Mouse (Mus musculus): Measurements from ENCODE around the gene Tsnaxip1.
"Not testable (repeated sequence)": the region's sequence is repeated elsewhere in the genome, so short reads cannot be mapped to it uniquely, and the experiment has no call there.

Gene Tsnaxip1

DNA sequence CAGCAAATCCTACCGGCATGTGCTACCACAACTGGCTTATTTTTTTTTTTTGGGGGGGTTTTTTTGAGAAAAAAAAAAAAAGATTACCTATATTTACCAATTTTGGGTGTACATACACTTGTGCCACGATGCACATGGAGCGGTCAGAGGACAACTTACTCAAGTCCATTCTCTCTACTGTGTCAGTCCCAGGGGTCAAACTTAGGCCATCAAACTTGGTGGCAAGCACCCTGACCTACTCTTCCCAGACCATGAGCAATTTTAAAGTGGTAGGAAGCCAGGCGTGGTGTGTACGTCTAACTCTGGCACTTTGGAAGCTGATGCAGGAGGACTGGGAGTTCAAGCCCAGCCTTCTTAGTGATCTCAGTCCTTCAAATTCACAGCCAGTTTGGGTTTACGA lies 14.3 kb upstream of the Tsnaxip1 start:
- DNase-seq (ENCODE audit: low spot score) = no peak

DNA sequence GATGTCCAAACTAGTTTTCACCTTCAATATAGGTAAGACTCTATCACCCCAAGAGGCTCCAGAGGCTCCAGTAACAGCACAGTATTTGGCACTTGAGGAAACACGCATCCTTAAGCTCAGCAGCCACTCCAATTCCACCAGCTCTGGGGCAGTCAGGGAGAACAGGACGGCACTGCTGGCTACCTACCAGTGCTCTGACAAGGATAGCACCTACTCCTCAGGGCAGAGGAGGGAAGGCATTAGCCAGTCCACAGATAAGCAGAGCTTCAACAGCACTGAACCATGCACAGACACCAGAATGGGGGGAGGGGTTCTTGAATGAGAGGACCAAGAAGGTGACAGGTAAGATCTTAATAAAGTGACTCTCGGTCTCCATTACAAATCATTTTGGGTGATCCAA lies 7.9 kb upstream of the Tsnaxip1 start:
- no peak for DNase-seq (ENCODE audit: low spot score)

GRCm38 (mm10) chr8:105820925-105821324 lies 6.6 kb upstream of the Tsnaxip1 start:
- no peak for DNase-seq (ENCODE audit: low spot score)

DNA sequence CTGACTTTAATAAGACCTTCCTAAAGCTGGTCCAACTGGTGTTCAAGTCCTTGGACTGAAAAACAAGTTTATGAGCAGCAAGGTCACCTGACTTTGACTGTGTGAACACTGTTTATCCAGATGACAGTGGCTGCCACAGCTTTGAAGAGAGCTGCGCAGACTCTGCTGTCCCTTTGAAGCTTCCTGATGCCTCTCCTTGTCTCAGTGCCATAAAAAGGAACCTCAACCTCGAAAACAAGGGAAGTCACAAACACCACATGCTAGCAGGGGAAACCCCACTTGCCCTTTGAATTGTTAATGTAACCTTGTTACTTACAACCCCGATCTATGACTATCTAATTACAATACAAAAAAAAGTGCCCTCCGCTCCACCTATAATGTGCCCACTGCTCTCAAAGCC lies 2.0 kb upstream of the Tsnaxip1 start:
- DNase-seq (ENCODE audit: low spot score) = no peak

- no peak for DNase-seq (ENCODE audit: low spot score)
These were observed 1.2 kb upstream of the Tsnaxip1 start for GRCm38 (mm10) chr8:105826379-105826778.

DNA sequence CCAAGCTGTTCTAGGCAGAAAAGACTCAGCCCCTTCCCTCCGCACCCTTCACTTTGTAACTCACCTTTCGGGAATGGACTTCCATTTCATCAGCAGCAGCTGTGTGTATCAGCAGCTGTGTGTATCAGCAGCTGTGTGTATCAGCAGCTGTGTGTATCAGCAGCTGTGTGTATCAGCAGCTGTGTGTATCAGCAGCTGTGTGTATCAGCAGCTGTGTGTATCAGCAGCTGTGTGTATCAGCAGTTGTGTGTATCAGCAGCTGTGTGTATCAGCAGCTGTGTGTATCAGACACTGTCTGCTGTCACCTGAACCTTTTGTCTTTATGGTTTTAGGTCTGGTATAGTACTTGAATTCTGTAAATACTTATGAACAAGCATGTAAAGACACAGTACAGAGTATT lies 6.2 kb downstream of the Tsnaxip1 start:
- not testable (repeated sequence) for DNase-seq (ENCODE audit: low spot score)

- DNase-seq (ENCODE audit: low spot score) = peak; percentile 85
These were observed 7.8 kb downstream of the Tsnaxip1 start for GRCm38 (mm10) chr8:105835318-105835717.

DNA sequence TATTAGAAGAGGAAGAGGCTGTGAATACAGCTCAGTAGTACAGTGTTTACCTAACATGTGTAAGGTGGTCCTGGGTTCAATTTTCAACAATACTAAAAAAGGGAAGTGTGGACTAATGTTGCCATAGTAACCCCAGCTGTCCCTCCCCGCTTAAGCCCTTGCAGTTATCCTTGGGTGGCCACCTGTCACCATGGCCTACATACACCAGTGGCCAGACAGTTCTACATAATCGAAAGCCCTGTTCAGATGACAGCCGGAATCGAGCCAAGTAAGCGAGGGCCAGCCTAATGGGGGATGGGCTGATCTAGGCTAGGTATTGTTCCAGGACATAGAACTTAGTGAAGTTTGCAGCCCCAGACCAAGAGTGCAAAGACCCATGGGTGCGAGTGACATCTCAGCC lies 9.5 kb downstream of the Tsnaxip1 start:
- no peak for DNase-seq (ENCODE audit: low spot score)

DNA sequence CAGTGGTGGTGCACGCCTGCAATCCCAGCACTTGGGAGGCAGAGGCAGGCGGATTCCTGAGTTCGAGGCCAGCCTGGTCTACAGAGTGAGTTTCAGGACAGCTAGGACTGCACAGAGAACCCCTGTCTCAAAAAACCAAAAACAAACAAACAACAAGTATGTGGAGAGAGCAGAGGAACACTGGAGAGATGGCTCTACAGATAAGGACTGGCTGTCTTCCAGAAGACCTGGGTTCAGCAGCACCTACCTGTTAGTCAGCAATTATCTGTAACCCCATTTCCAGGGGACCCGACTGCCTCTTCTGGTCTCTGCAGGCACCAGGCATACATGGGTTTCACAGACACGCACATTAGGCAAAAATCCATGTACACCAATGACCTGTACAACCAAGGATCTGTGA lies 11.7 kb downstream of the Tsnaxip1 start:
- DNase-seq (ENCODE audit: low spot score) = no peak

GRCm38 (mm10) chr8:105846678-105847077 lies 19.1 kb downstream of the Tsnaxip1 start:
- DNase-seq (ENCODE audit: low spot score) = no peak

DNA sequence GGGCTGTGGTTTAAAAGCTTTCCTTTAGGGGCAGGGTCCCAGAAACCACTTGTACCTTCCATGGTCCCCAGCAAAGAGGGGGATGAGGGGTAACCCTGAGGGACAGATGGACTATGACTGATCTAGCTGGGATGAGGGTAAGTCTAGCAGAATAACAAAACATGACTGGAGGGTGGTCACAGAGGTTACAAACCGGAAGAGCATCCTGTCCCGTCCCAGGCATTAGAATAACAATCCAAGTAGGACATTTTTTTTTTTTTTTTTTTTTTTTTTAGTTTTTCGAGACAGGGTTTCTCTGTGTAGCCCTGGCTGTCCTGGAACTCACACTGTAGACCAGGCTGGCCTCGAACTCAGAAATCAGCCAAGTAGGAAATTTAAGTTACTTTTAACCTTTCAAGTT lies 22.5 kb downstream of the Tsnaxip1 start:
- DNase-seq (ENCODE audit: low spot score) = no peak

DNA sequence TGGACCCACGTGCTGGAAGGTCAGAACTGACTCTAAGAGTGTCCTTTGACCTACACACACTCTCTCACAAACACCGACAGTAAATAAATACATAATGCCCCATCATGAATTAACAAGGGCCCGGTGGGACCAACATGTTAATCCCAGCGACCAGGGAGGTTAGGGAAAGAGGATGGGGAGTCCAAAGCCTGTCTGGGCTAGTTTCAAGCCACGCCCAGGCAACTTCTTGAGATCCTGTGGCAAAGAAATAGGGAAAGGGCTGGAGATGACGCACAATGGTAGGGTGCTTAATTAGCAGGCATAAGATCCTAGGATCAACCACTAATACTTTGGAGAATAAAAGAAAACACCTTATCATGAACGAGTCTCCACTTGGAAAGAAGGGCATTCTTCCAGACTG lies 23.1 kb downstream of the Tsnaxip1 start:
- DNase-seq (ENCODE audit: low spot score) = no peak

- peak; percentile 92 for DNase-seq (ENCODE audit: low spot score)
These were observed 24.2 kb downstream of the Tsnaxip1 start for GRCm38 (mm10) chr8:105851651-105852143.

GRCm38 (mm10) chr8:105852146-105852729 lies 24.7 kb downstream of the Tsnaxip1 start:
- no peak for DNase-seq (ENCODE audit: low spot score)

GRCm38 (mm10) chr8:105853178-105853577 lies 25.6 kb downstream of the Tsnaxip1 start, which contains the start of gene Cenpt:
Gene Cenpt (minus strand): TSS chr8:105853278.
- no peak for DNase-seq (ENCODE audit: low spot score)

DNA sequence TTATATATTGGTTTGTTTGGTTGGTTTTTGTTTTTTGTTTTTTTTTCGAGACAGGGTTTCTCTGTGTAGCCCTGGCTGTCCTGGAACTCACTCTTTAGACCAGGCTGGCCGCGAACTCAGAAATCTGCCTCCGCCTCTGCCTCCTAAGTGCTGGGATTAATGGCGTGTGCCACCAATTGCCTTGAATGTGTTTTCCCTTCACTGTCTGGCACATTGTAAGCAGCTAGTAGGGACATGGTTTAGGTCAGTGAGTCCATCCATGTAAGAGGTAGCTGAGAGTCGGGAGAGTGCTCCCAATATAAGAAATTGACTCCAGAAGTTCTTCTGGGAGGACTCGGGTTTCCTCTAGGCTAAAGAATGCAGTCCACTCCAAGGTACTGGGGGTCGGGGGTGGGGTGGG lies 26.8 kb downstream of the Tsnaxip1 start:
- DNase-seq (ENCODE audit: low spot score) = no peak

- DNase-seq (ENCODE audit: low spot score) = peak; percentile 94
These were observed 27.2 kb downstream of the Tsnaxip1 start, which contains the start of gene Thap11 for GRCm38 (mm10) chr8:105854715-105855216. Gene Thap11 (plus strand): TSS chr8:105855132.

- no peak for DNase-seq (ENCODE audit: low spot score)
These were observed 28.0 kb downstream of the Tsnaxip1 start for GRCm38 (mm10) chr8:105855248-105856167.

DNA sequence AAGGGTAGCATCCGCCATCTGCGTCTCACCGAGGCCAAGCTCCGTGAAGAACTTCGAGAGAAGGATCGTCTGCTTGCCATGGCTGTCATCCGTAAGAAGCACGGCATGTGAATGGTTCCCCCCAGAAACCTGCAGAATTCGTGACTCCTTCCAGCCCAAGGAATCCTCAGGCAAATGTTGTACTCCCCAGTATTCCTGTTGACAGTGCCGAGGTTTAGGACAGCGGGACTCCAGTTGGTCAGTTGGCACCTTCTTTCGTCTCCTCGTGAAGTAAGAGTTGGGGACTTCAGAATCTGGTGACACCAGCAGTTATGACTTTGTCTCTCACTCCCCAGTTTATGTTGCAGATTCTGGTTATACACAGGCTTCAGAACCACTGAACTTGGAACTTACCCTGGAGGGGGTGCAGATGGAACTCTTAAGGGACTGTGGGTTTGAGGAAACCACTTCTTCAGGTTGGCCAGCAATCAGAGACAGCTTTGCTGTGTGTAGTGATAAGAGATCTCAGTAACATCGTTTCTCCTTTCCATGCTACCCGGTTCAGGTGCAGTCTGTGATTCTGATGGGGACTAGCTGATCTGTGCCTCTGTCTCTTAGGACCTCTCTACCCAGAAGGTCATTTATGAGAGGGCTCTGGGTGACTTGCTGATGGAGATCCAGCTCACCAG lies 28.8 kb downstream of the Tsnaxip1 start:
- DNase-seq (ENCODE audit: low spot score) = no peak

GRCm38 (mm10) chr8:105858495-105858894 lies 31.0 kb downstream of the Tsnaxip1 start:
- DNase-seq (ENCODE audit: low spot score) = peak; percentile 41

DNA sequence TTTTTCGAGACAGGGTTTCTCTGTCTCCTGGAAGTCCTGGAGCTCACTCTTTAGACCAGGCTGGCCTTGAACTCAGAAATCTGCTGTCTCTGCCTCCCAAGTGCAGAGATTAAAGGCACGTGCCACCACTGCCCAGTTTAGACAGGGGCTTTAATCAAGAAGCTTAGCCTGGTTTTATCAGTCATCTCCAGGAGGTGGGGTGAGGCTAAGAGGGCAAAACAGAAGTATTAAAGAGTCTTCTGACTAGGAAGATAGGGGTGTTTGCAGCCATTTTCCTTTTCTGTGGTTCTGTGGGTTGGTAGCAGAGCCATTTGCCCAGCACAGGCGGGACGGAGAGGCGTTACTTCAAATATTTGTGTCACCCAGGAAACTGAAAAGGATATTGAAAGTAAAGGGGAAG lies 31.8 kb downstream of the Tsnaxip1 start:
- no peak for DNase-seq (ENCODE audit: low spot score)
